Mouse (Mus musculus) heart, postnatal 4 days (tissue): ENCODE measurements around the gene Plxdc1. TPM values are rescaled to one million over a fixed set of nuclear protein-coding genes. Genes with fewer than 3 reads are reported as not detected.

Source experiments
- DNase-seq: peaks from one replicate; pipeline ENCODE4 v3.0.0; 2021
- total RNA-seq, 2 experiments: library from RNA; stranded (reverse); gene quantifications; 2 replicates each; pipeline ENCODE4 v1.2.3; 2021

The Plxdc1 gene
- total RNA-seq, 2 experiments from 2014 or later = 3.4 to 4.2 TPM

DNA sequence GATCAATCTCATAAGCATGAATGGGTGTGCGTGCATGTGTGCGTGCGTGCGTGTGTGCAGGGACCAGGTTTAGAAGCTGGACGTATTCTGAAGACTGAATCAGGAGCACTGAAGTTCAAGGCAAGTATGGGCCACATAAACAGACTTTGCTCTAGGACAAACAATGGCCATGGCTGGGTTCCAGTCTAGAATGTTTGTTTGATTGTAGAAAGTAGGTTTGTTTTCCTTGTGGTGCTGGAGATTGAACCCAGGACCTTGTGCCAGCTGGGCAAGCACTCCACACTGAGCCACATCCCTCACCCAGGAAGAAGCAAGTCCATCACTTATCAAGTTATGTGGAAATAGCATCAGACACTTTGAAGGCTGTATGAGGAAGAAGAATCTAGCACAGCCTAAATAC is 29.9 kb upstream of the Plxdc1 start:
- no peak for DNase-seq

DNA sequence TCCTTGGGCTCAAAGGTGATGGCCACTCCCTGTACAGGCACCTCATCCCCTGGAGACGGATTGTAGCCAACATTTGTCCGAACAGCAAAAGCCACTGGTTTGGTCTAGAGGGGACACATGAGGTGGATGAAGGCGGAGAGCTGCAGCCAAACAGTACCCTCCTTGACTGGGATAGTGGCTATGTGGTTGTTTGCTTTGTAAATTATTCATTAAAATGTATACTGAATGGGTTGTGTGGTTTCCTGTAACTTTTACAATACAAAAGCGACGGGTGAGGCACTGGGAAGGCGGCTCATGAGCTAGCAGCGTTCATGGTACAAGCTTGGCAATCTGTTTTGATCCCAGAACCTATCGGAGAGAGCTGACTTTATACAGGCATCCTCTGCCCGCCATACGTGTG is 26.6 kb upstream of the Plxdc1 start:
- DNase-seq = no peak

- DNase-seq = no peak
Measured at GRCm38 (mm10) chr11:98011716-98012115, 25.5 kb upstream of the Plxdc1 start.

GRCm38 (mm10) chr11:98008087-98008486 is 21.8 kb upstream of the Plxdc1 start:
- no peak for DNase-seq

DNA sequence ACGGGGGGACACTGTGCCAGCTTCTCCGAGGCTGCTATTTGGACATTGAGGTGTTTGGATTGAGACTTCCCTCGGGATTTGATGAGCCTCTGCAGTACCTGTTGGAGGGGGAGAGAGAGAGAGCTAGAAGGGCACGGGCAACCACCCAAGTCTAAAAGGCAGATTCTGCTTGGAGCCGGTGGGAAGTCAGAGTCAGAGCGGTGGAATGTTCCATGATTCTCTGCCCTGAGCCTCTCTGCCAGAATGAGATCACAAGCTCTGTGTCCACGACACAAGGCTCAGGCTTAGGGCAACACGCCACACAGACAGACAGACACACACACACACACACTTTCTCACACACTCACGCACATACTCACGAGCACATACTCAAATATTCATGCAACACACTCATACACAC is 19.4 kb upstream of the Plxdc1 start:
- DNase-seq = peak; percentile 84

GRCm38 (mm10) chr11:98005076-98005475 is 18.8 kb upstream of the Plxdc1 start:
- peak; percentile 40 for DNase-seq

DNA sequence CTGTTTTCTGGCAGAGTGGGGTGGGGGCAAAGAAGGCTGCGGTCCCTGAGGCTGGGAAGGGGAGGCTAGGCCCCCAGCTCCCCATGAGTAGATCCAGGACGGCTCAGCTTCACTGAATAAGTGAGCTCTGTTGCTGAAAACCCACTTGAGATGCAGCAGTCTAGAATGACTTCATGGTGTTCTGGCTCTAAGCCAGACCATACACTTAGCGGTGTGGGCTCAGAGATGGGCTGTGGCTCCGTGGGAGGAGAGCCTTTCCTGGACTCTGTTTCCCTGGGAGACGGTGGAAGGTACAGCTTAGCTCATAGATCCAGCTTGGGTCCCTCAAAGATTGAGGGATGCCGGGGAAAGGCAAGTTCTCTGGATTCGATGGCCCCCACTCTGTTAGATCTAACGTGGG is 17.9 kb upstream of the Plxdc1 start:
- DNase-seq = no peak

GRCm38 (mm10) chr11:98003171-98003671 is 17.0 kb upstream of the Plxdc1 start:
- DNase-seq = no peak

DNA sequence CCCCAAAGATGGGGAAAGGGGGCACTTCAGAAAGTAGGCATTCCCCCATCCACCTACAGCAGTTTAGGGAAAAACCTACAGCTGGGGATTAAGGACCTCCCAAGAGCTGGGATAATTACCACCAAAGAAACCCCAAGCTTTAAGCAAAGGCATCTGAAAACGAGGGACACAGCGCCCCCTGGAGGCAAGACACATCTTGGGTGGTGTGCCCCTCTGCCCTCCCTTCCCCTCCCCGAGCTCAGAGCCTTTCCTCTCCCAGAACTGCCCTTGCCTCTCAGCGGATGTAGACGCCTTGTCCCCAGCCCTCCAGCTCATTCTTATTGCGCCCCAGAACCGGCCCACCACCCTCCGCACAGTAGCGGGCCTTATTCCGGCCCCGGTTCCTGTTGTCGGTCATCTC is 16.4 kb upstream of the Plxdc1 start:
- peak; percentile 91 for DNase-seq

GRCm38 (mm10) chr11:98001986-98002385 is 15.7 kb upstream of the Plxdc1 start:
- DNase-seq = no peak

DNA sequence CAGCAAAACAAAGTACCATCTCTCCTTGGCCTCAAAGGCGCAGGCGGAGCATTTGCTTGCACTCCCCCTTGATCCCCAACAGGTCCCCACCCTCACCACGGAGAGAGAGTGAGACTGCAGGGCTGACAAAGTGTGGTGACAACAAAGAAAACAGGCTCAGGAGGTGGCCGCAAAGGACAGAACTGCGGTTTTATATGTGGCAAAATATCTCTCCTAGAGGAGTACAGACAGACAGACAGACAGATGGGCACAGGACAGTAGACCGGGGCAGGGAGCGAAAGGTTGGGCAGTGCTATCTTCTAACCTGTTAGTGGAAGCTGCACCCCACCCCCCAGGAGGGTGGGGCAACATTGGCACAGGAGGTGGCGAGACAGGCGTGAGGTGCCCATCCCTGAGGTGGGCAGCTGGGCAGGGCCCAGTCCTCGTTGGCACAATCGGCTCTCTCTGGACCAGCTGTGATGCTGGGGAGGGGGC is 15.1 kb upstream of the Plxdc1 start:
- DNase-seq = no peak

DNA sequence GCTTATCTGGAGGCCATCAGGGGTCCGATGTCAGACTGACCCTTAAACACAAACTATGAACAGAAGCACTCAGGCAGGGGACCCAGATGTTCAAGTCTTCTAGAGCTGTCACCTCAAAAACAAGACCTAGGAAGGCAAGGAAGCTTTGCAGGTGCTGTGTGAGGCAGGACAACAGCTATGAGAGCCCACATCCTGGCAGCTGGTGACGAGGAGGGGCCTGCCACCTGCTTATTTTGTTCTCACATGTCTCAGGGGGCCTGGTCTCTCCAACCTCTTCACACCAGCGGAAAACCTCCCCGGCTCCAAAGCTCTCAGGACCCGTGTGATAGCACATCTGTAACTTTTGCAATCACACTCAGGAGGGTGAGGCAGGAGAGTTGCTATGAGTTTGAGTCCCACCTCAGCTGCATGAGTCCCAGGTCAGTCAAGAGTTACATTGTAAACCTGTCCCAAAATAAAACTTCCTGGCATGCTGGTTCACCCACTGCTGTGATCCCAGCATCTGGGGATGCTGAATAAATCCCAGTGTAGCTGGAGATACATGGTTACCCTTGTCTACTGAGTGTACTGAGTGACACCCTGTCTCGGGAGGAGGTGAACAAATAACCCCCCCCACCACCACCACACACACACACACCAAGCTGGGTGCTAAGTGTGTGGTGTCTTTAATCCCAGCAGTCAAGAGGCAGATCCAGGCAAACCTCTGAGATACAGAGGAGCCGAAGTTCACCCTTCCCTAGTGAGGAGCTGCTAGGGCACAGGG is 14.3 kb upstream of the Plxdc1 start:
- DNase-seq = no peak

DNA sequence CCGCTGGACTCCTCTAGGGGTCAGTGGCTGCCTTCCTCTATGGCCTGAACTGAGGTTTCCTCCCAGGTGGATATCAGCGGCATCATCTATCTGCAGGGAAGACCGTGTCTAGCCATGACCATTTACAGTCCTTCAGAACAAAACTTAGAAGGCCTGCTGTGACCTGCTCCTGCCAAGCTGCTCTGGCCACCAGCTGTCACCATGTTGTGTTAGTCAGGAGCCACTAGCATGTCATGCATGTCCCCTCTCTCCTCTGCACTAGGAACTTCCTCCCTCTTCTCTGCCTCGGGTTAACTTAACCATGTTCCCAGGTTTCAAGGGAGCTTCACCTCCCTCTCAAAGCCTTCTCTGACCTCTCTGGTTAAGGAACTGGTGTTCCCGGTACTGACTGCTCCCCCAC is 13.5 kb upstream of the Plxdc1 start:
- no peak for DNase-seq

- DNase-seq = no peak
Measured at GRCm38 (mm10) chr11:97998898-97999608, 12.8 kb upstream of the Plxdc1 start.

- DNase-seq = no peak
Measured at GRCm38 (mm10) chr11:97998074-97998793, 12.0 kb upstream of the Plxdc1 start.

GRCm38 (mm10) chr11:97997387-97997960 is 11.2 kb upstream of the Plxdc1 start:
- no peak for DNase-seq

DNA sequence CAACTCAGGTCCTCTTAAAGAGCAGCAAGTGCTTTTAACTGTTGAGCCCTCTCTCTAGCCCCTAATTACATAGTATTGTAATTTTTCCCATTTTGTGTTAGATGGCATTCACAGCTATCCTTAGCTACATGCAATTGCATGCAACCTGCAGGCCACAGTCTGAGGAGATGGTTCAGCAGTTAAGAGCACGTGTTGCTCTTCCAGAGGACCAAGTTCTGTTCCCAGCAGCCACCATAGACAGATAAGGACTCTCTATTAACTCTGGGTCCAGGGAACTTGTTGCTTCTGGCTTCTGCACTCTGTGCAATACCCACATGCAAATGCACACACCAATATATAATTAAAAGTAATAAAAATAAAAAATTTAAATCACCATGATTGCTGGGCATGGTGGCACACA is 10.4 kb upstream of the Plxdc1 start:
- DNase-seq = no peak

DNA sequence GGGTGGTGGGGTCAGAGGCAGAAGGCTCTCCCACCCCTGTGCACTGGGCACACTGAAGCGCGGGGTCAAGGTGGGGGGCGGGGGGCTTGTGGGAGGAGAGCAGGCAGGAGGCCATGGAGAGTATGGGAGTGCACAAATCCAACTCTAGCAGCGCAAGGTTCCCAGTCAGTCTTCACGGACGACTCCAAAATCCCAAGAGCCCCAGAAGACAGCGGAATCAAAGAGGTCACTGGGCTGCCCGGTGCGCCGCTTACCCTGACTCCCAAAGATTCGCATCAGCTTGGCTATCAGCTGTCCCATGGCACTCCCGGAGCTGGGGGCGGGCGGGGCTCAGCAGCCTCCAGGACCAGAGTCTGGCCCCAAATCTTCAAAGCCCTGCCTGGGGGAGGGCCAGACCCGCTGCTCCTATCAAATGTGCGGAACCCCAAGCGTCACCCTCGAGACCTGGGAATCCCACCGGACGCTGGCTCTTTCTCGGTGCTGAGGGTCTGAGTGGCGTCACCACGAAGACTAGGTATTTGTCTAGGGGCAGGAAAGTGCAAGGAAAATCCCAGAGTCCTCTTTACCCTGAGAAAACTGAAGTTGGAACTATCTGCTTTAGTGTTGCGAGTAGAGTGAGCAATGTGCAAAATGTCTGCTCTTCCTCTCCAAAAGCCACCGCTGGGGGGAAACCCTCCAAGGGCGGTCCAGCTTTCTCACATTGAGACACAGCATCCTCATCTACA is 9.5 kb upstream of the Plxdc1 start, which contains the start of gene Arl5c:
TSS of gene Arl5c (minus strand) at position 618 of the 725 bp plus-strand sequence.
- DNase-seq = peak; percentile 58

DNA sequence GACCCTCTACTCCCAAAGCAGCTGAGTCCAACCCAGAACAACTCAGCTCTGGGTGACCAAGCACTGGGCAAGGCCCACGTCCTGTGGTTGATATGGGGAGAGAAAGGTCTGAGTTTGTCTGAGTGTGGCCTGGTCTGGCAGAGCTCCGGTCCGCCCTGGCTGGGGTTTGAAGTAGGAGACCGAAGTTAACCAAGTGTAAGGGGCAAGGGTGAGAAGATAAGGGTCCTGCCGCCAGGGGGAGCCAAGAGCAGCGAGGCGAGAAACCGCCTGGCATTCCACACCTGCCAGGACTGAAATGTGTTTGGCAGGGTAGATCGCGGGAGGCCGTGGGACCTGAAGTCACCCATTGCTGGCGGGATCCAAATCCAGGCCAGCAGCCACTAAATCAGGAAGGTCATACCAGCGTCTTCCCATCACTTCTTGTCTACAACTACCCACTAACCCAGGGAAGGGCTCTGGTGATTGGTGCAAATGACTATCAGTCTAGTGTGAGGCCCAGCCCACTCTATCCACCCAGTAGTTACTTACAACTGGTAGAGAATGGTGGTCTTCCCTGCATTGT is 8.4 kb upstream of the Plxdc1 start:
- DNase-seq = peak; percentile 87

DNA sequence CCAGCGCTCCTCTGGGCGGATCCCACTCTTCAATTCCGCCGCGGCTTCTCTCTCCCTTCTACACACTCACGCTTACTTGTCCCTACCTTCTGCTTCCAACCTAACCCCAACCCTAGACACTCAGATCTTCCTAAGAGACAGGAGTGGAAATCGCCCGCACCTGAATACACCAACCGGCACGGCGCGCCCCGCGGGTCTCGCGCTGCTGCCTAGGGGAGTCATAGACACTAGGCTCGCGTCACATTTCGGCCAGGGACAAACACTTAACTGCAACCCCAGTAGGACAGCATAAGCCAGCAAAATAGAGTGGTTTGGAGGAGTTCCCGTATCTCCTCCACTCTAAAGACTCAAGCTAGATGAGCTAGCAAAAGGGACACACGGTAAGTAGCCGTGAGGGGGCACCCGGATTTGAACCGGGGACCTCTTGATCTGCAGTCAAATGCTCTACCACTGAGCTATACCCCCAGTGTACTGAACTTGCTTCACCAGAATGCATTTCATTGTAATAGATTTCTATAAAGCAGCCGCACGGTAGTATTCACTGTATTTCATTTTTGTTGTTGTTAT is 2.4 kb upstream of the Plxdc1 start:
- peak; percentile 89 for DNase-seq
